Mouse (Mus musculus) brain, embryonic 14.5 days (tissue): ENCODE data around the gene Vdr.

ENCODE experiments used
- CTCF ChIP-seq: fragments of 200-500 bp; IDR thresholded peaks from 2 replicates; pipeline ENCODE4 v1.5.1; 2012; ENCODE audit warnings: inconsistent platforms, mild to moderate bottlenecking, moderate library complexity, borderline replicate concordance; ENCODE audit not compliant: insufficient read depth, insufficient read length; ENCODE audit errors: extremely low read depth
- POLR2A ChIP-seq: fragments of 200-500 bp; IDR thresholded peaks from 2 replicates; pipeline ENCODE4 v1.6.1; 2012; ENCODE audit warnings: mild to moderate bottlenecking, inconsistent platforms, borderline replicate concordance; ENCODE audit not compliant: poor library complexity, insufficient read depth, insufficient read length, severe bottlenecking; ENCODE audit errors: extremely low read depth

- TF ChIP-seq POLR2A (no peak), CTCF (no peak)
Observed at GRCm38 (mm10) chr15:97822545-97823228, 87.7 kb downstream of the Vdr start.
